Mouse (Mus musculus) stomach, embryonic 16.5 days (tissue): ENCODE measurements around the gene Cpb2. TPM values are rescaled to one million over a fixed set of nuclear protein-coding genes. Genes with fewer than 3 reads are reported as not detected.

ENCODE experiments used
- ATAC-seq: fragments of 200-750 bp; cut with Nextera tagmentation; 2 replicates; pipeline ENCODE4 v1.8.0; 2017; ENCODE audit warnings: moderate number of reproducible peaks, moderate TSS enrichment; ENCODE audit not compliant: insufficient read depth, low FRiP score
- H3K27ac ChIP-seq: fragments of 300-500 bp; sonication (generic); 2 replicates; pipeline ENCODE4 v1.5.1; 2014; ENCODE audit warnings: low read length
- H3K27me3 ChIP-seq: fragments of 300-500 bp; sonication (generic); 2 replicates; pipeline ENCODE4 v1.6.1; 2014; ENCODE audit warnings: low read length, control low read depth, mixed read lengths; ENCODE audit not compliant: control insufficient read depth, insufficient read depth
- H3K36me3 ChIP-seq: fragments of 300-500 bp; sonication (generic); 2 replicates; pipeline ENCODE4 v1.6.1; 2014; ENCODE audit warnings: low read length; ENCODE audit not compliant: control insufficient read depth, insufficient read depth
- H3K4me1 ChIP-seq: fragments of 300-500 bp; sonication (generic); 2 replicates; pipeline ENCODE4 v1.6.1; 2014; ENCODE audit warnings: low read length, control low read depth, mixed read lengths; ENCODE audit not compliant: control insufficient read depth, insufficient read depth
- H3K4me2 ChIP-seq: fragments of 300-500 bp; sonication (generic); 2 replicates; pipeline ENCODE4 v1.6.1; 2014; ENCODE audit warnings: low read depth, low read length, mixed read lengths
- H3K4me3 ChIP-seq: fragments of 300-500 bp; sonication (generic); replicated peaks from 2 replicates; pipeline ENCODE4 v1.5.1; 2014; ENCODE audit warnings: mild to moderate bottlenecking, low read length
- H3K9ac ChIP-seq: fragments of 300-500 bp; sonication (generic); 2 replicates; pipeline ENCODE4 v1.6.1; 2014; ENCODE audit warnings: low read length
- H3K9me3 ChIP-seq: fragments of 300-500 bp; sonication (generic); replicated peaks from 2 replicates; pipeline ENCODE4 v1.6.1; 2016; ENCODE audit warnings: low read length, control low read depth; ENCODE audit not compliant: control insufficient read depth
- WGBS: fragments of 180-500 bp; shearing (Covaris S2); extraction: QIAGEN DNeasy Blood & Tissue Kit; methylation state at CpG from one replicate; pipeline ENCODE4 v1.1.7; 2014; 5-methylcytosine and 5-hydroxymethylcytosine counted together
- polyA plus RNA-seq: library from polyadenylated mRNA; unstranded; fragments of >200 nt; fragmentation: Nextera tagmentation; extraction: Ambion mirVana; gene quantifications from 2 replicates; pipeline ENCODE4 v1.2.1, GENCODE M21; 2015

Cpb2 gene
- polyA plus RNA-seq, 1 experiment from 2014 or later, result 8.3 TPM

DNA sequence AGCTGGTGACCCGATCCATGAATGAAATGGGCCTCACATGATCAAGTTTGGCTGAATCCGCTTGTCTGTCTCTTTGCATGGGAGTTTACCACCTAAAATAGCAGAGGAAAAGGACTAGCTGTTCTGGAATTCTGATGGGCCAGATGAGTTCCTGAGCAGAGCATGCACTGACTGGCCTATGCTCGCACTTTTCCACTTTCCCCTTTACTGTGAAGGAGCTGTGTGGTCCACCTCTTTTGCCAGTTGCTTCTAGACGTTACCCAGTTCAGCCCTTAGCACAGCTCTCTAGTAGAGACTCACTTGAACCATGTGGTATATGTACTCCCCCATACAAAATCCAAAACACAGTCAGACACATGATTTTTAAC, 5.5 kb upstream of the Cpb2 start:
- H3K27ac ChIP-seq, result no peak overlapping the region
- no peaks in the 10 kb centered on the region for H3K4me1 ChIP-seq
- no peak for ATAC-seq
- H3K9me3 ChIP-seq, result no peaks in the 10 kb centered on the region
- no peak overlapping the region for H3K4me3 ChIP-seq
- WGBS, result 82% methylated on average over 4 of the region's 4 CpGs
- H3K4me2 ChIP-seq, result no peak overlapping the region
- H3K36me3 ChIP-seq, result no peaks in the 10 kb centered on the region
- H3K27me3 ChIP-seq, result no peaks in the 10 kb centered on the region
- no peak overlapping the region for H3K9ac ChIP-seq

DNA sequence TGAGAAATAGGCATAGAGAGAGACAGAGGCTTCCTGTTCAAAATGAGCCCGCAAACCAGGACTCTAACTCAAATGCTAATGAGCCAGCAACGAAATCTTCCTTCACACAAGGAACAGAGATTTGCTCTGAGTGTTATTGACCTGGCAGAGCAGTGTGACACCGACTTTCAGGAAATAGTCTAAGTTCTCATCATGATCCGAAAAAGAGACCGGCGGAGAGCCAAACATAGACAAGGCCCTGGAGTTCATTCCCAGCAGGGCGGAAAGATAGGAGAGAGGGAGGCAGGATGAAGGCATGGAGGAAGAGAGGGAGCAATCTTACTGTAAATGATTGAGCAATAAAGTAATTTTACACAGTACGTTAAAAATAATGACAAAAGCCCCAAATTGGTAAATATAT, 5.0 kb upstream of the Cpb2 start:
- 85% methylated on average over 8 of the region's 8 CpGs for WGBS
- H3K36me3 ChIP-seq, result no peaks in the 10 kb centered on the region
- no peak overlapping the region for H3K4me2 ChIP-seq
- no peaks in the 10 kb centered on the region for H3K27me3 ChIP-seq
- H3K4me1 ChIP-seq, result no peaks in the 10 kb centered on the region
- no peak overlapping the region for H3K9ac ChIP-seq
- no peak overlapping the region for H3K27ac ChIP-seq
- no peaks in the 10 kb centered on the region for H3K9me3 ChIP-seq
- ATAC-seq, result no peak
- no peak overlapping the region for H3K4me3 ChIP-seq

DNA sequence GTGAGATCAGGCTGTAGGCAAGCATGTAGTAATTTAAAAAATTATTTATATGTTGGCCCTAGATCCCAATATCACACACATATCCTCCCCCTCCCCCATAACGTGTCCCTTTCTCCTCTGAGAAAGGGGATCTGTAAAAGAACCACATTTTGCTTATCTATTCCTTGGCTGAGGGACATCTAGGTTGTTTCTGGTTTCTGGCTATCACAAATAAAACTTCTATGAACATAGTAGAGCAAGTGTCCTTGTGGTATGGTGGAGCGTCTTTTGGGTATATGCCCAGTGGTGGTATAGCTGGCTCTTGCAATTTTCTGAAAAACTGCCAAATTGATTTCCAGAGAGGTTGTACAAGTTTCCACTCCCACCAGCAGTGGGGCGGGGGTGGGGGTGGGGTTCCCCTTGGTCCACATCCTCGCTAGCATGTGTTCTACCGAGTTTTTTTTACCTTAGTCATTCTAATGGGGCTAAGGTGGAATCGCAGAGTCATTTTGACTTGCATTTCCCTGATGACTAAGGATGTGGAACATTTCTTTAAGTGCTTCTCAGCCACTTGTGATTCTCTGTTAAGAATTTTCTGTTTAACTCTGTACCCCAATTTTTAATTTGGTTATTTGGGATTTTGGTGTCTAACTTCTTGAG, 3.9 kb upstream of the Cpb2 start:
- ATAC-seq, result no peak
- WGBS, result 72% methylated on average over 6 of the region's 6 CpGs
- no peaks in the 10 kb centered on the region for H3K9me3 ChIP-seq

DNA sequence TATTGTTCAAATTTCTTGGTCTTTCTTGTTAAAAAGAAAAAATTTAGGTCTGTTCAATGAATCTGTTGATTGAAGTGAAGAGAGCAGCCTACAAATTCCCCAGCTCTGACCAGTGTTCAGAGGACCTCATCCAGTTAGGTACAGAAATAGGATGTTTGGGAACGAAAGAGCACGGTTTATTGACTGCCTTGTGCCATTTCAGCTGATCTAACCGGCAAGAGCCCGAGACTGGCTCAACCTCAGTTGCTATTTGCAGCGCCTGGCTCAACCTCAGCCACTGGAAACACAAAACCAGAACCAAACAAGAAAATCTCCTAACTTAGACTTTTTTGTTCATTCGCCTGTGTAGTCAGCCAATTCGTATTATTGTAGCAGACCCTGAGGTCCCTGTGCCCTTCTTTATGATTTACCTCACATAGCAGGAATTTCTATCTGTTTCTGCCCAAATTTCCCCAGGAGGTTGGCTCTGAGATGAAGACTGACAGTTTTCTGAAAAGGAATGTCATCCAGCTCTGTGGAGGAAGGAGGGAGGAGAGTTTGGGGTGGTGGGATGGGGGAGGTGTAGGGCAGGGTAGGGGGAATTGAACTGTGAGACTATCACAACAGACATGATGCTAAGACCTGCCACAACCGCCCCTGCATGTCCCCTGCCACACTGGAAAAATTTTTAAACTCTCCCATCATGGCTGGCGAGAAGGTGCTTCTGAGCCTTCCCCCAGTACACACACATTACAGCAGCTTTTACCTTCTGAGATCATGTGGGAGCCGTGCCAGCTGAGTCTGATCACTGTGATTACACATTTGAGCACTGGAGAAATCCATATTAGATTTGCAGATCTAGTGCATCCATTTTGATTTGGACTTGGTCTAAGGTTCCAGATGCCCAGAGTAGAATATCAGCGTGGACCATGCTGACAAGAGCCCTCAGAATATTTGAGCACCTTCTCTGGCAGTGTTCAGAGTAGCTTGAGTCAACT, 4.2 kb downstream of the Cpb2 start:
- Histone ChIP-seq H3K4me3 (no peak overlapping the region), H3K27me3 (no peaks in the 10 kb centered on the region), H3K9me3 (no peaks in the 10 kb centered on the region), H3K4me1 (no peaks in the 10 kb centered on the region), H3K36me3 (no peaks in the 10 kb centered on the region), H3K9ac (no peak overlapping the region), H3K27ac (no peak overlapping the region), H3K4me2 (no peak overlapping the region)
- ATAC-seq, result no peak
- 76% methylated on average over 11 of the region's 11 CpGs for WGBS

More for the DNA sequence above, 3.9 kb upstream of the Cpb2 start:
- Histone ChIP-seq H3K27ac (no peak overlapping the region), H3K9ac (no peak overlapping the region), H3K27me3 (no peaks in the 10 kb centered on the region), H3K4me3 (no peak overlapping the region), H3K4me1 (no peaks in the 10 kb centered on the region), H3K36me3 (no peaks in the 10 kb centered on the region), H3K4me2 (no peak overlapping the region)

DNA sequence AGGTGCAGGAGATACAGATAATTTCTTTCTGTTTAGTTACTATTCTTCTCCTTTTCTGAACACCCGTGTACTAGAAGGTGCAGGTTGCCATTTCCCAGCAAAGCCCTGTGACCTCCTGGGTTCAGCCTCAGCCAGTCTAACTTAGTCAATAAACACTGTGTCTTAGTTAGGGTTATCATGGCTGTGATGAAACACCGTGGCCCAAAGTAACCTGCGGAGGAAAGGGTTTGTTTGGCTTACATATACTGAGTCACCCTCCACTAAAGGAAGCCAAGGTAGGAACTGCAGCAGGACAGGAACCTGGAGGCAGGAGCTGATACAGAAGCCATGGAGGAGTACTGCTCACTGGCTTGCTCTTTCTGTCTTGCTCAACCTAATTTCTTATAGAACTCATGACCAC, 8.3 kb downstream of the Cpb2 start:
- ATAC-seq, result no peak
- no peaks in the 10 kb centered on the region for H3K36me3 ChIP-seq
- no peaks in the 10 kb centered on the region for H3K27me3 ChIP-seq
- no peaks in the 10 kb centered on the region for H3K9me3 ChIP-seq
- no peak overlapping the region for H3K27ac ChIP-seq
- no peak overlapping the region for H3K4me3 ChIP-seq
- H3K4me1 ChIP-seq, result no peaks in the 10 kb centered on the region
- H3K4me2 ChIP-seq, result no peak overlapping the region
- WGBS, result 71% methylated on average over 3 of the region's 3 CpGs
- H3K9ac ChIP-seq, result no peak overlapping the region

DNA sequence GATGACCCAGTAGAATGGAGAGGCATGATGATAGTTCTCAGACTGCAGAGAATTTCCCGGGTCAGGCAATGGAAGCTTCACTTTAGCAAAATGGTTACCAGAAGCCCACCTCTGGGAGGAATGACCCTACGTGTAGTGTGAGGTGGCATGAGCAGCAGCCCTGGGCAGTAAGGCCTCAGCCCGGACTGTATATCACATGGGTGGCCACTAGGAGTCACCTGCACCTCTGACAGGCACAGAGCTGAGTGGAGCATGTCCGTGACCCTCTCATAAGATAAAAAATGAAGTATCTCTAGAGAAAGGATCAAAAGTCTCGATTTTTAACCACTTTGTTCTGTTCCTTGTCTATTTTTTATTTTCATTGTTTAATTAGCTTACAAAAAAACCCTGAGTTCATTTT, 14.4 kb downstream of the Cpb2 start:
- no peaks in the 10 kb centered on the region for H3K4me1 ChIP-seq
- 51% methylated on average over 5 of the region's 5 CpGs for WGBS
- H3K9me3 ChIP-seq, result no peaks in the 10 kb centered on the region
- no peak overlapping the region for H3K4me2 ChIP-seq
- H3K9ac ChIP-seq, result no peak overlapping the region
- H3K27ac ChIP-seq, result no peak overlapping the region
- no peaks in the 10 kb centered on the region for H3K36me3 ChIP-seq
- no peaks in the 10 kb centered on the region for H3K27me3 ChIP-seq
- no peak for ATAC-seq
- H3K4me3 ChIP-seq, result no peak overlapping the region

DNA sequence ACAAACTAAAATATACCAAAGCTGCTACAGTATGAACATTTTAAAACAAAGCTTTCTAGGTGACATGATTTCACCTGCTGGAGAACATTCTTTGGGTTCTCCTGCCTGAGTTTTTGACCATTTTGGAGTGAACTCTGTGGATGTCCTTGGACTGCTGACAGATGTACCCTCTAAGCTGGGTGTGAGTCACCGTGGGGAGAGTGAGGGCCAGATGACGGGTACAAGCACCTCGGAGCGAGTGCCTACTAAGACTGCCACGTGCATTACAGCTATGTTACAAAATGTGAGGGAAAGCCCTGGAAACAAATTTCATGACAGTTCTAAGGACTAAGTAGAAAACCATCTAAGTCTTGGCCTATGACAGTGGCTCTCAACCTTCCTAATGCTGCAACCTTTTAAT, 27.4 kb downstream of the Cpb2 start:
- Histone ChIP-seq H3K9ac (no peak overlapping the region), H3K4me3 (no peak overlapping the region), H3K9me3 (no peaks in the 10 kb centered on the region), H3K36me3 (no peaks in the 10 kb centered on the region), H3K27ac (no peak overlapping the region), H3K27me3 (no peaks in the 10 kb centered on the region), H3K4me2 (no peak overlapping the region), H3K4me1 (no peaks in the 10 kb centered on the region)
- WGBS, result 86% methylated on average over 5 of the region's 5 CpGs
- ATAC-seq, result no peak

DNA sequence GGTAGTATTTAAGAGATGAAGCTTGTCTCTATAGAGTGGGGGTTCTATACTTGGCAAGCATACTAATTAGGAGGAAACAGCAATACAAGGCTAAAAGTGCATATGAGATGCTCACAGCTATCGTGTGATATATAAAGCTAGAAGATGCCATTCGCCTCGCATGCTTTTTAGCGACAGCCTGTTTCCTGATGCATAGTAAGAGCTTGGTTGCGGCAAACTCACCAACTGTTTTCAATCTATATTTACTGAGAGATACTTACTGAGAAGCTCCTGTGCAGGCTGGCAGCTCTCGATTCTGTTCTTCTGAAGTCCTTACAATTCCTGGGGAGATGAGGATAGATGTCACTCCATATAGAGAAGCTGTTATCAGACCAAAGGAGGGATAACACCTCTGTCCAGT, 37.6 kb downstream of the Cpb2 start:
- 82% methylated on average over 6 of the region's 6 CpGs for WGBS
- H3K4me1 ChIP-seq, result 0 out of 2 replicates have a peak, but pooled peaks cover 2% of the 10 kb centered on the region
- ATAC-seq, result no peak
- no peak overlapping the region for H3K27ac ChIP-seq
- no peak overlapping the region for H3K4me2 ChIP-seq
- no peaks in the 10 kb centered on the region for H3K36me3 ChIP-seq
- no peak overlapping the region for H3K9ac ChIP-seq
- no peaks in the 10 kb centered on the region for H3K27me3 ChIP-seq
- H3K4me3 ChIP-seq, result no peak overlapping the region
- no peaks in the 10 kb centered on the region for H3K9me3 ChIP-seq

DNA sequence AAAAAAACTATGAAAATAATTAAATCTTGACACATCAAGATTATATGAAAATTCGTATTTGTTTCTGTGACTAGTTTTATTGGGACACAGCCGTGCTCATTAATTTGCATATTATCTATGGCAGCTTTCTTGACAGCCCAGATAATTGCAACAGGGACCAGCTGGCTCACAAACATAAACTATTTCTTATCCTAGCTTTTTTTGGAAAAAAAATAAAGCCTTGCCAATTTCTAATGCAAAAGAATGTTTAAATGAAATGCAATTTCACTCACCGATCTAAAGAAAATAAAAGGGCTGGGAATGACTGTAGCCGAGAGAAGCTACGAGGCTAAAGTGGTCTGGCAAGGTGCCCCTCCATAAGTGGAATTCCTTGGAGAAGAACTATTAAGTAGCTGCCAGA, 38.3 kb downstream of the Cpb2 start:
- Histone ChIP-seq H3K27ac (no peak overlapping the region), H3K4me3 (no peak overlapping the region), H3K9me3 (no peaks in the 10 kb centered on the region), H3K27me3 (no peaks in the 10 kb centered on the region), H3K36me3 (no peaks in the 10 kb centered on the region), H3K4me1 (0 out of 2 replicates have a peak, but pooled peaks cover 2% of the 10 kb centered on the region), H3K4me2 (no peak overlapping the region), H3K9ac (no peak overlapping the region)
- no peak for ATAC-seq
- 50% methylated on average over 5 of the region's 5 CpGs for WGBS
